Mouse (Mus musculus) embryonic facial prominence, embryonic 15.5 days (tissue): ENCODE measurements at regions not wholly inside any gene's neighbourhood (a gene's known extent, or its start where the extent isn't known, plus 50 kb on each side); places are given as distances from the start of the nearest gene placed in this dataset.

ENCODE experiments used
- ATAC-seq: fragments of 200-750 bp; cut with Nextera tagmentation; 2 replicates; pipeline ENCODE4 v1.8.0; 2017; ENCODE audit warnings: low read depth, moderate TSS enrichment; ENCODE audit not compliant: insufficient number of reproducible peaks, low FRiP score, low TSS enrichment
- H3K27ac ChIP-seq: fragments of 300-500 bp; sonication (generic); replicated peaks from 2 replicates; pipeline ENCODE4 v1.5.1; 2015; ENCODE audit warnings: mild to moderate bottlenecking, inconsistent platforms
- H3K27me3 ChIP-seq: fragments of 300-500 bp; sonication (generic); 2 replicates; pipeline ENCODE4 v1.6.1; 2015; ENCODE audit warnings: inconsistent platforms
- H3K36me3 ChIP-seq: fragments of 300-500 bp; sonication (generic); 2 replicates; pipeline ENCODE4 v1.6.1; 2015; ENCODE audit warnings: mild to moderate bottlenecking, inconsistent platforms
- H3K4me1 ChIP-seq: fragments of 300-500 bp; sonication (generic); 2 replicates; pipeline ENCODE4 v1.6.1; 2015; ENCODE audit warnings: inconsistent platforms
- H3K4me2 ChIP-seq: fragments of 300-500 bp; sonication (generic); replicated peaks from 2 replicates; pipeline ENCODE4 v1.6.1; 2015; ENCODE audit warnings: mild to moderate bottlenecking, inconsistent platforms
- H3K4me3 ChIP-seq: fragments of 300-500 bp; sonication (generic); replicated peaks from 2 replicates; pipeline ENCODE4 v1.5.1; 2015; ENCODE audit warnings: mild to moderate bottlenecking, inconsistent platforms
- H3K9ac ChIP-seq: fragments of 300-500 bp; sonication (generic); 2 replicates; pipeline ENCODE4 v1.6.1; 2015; ENCODE audit warnings: inconsistent platforms
- H3K9me3 ChIP-seq: fragments of 300-500 bp; sonication (generic); replicated peaks from 2 replicates; pipeline ENCODE4 v1.6.1; 2016; ENCODE audit warnings: inconsistent platforms
- WGBS: fragments of 180-500 bp; shearing (Covaris S2); methylation state at CpG from one replicate; pipeline ENCODE4 v1.1.7; 2015; 5-methylcytosine and 5-hydroxymethylcytosine counted together

DNA sequence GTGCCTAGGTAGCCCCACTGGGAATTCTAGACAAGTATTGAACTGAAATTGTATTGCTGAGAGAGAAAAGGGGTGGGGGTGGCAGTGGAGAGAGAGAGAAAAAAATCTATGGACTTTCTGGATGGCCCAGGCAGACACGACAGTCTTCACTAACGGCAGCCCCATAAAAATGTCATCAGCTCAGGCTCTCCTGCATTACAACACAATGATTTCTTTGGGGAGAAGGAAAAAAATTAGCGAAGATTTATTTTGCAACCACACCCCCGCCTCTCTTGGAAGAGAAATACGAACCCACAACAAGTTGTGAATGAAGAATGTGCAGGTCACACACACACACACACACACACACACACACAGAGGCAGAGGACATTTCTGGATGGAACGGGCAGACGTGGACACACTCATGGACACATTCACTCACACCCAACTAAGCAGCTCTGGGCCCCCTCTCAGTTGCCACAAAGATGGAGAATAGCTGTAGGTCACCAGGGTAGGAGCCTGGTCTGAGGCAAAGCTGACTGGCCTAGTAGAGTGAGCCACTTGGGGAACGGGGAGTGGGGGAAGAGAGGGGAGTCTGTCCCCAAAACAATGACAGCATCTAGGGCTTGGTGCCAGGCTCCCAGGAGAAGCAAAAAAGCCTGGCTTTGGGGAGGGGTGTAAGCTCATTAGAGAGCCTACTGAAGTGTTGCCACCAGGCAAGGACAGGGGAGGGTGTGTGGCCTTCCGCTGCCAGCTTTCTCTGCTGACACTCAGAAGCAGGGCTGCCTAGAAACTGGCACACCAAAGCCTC is 201.0 kb downstream of the Sox9 start:
- Histone ChIP-seq H3K4me1 (peaks cover 37% of the 10 kb centered on the region), H3K27ac (no peak overlapping the region), H3K9me3 (no peaks in the 10 kb centered on the region), H3K4me3 (no peak overlapping the region), H3K36me3 (no peaks in the 10 kb centered on the region), H3K27me3 (0 out of 2 replicates have a peak, but pooled peaks cover 10% of the 10 kb centered on the region), H3K9ac (no peak overlapping the region), H3K4me2 (no peak overlapping the region)
- 64% methylated on average over 9 of the region's 9 CpGs for WGBS
- ATAC-seq, result no peak

GRCm38 (mm10) chr11:112986029-112986573 is 204.1 kb downstream of the Sox9 start:
- Histone ChIP-seq H3K9ac (no peak overlapping the region), H3K27ac (no peak overlapping the region)
- 63% methylated on average over 9 of the region's 9 CpGs for WGBS

GRCm38 (mm10) chr11:112987782-112988181 is 205.8 kb downstream of the Sox9 start:
- peaks cover 56% of the 10 kb centered on the region for H3K4me1 ChIP-seq
- H3K9ac ChIP-seq, result no peak overlapping the region
- H3K27me3 ChIP-seq, result 0 out of 2 replicates have a peak, but pooled peaks cover 10% of the 10 kb centered on the region
- H3K9me3 ChIP-seq, result no peaks in the 10 kb centered on the region
- ATAC-seq, result no peak
- peak overlapping the region; percentile 23; the same call in 1 of the 2 replicates for H3K27ac ChIP-seq
- no peaks in the 10 kb centered on the region for H3K36me3 ChIP-seq
- no peak overlapping the region for H3K4me2 ChIP-seq
- WGBS, result 42% methylated on average over 7 of the region's 7 CpGs
- H3K4me3 ChIP-seq, result no peak overlapping the region

More at GRCm38 (mm10) chr11:112986029-112986573, 204.1 kb downstream of the Sox9 start:
- H3K36me3 ChIP-seq, result no peaks in the 10 kb centered on the region
- H3K4me3 ChIP-seq, result no peak overlapping the region
- 0 out of 2 replicates have a peak, but pooled peaks cover 10% of the 10 kb centered on the region for H3K27me3 ChIP-seq
- no peak overlapping the region for H3K4me2 ChIP-seq
- no peak for ATAC-seq
- peaks cover 53% of the 10 kb centered on the region for H3K4me1 ChIP-seq
- H3K9me3 ChIP-seq, result no peaks in the 10 kb centered on the region

- no peak overlapping the region for H3K4me2 ChIP-seq
- H3K4me1 ChIP-seq, result peaks cover 56% of the 10 kb centered on the region
- H3K4me3 ChIP-seq, result no peak overlapping the region
- WGBS, result 48% methylated on average over 1 of the region's 1 CpGs
- no peaks in the 10 kb centered on the region for H3K9me3 ChIP-seq
- H3K27me3 ChIP-seq, result 0 out of 2 replicates have a peak, but pooled peaks cover 10% of the 10 kb centered on the region
- H3K27ac ChIP-seq, result 0 out of 2 replicates have a peak overlapping the region, but pooled peaks have one; percentile 7
- H3K9ac ChIP-seq, result no peak overlapping the region
- ATAC-seq, result no peak
- H3K36me3 ChIP-seq, result no peaks in the 10 kb centered on the region
Observed at GRCm38 (mm10) chr11:112988900-112989299, 206.9 kb downstream of the Sox9 start.

GRCm38 (mm10) chr11:112989981-112990512 is 208.0 kb downstream of the Sox9 start:
- Histone ChIP-seq H3K9ac (no peak overlapping the region), H3K4me2 (no peak overlapping the region), H3K4me3 (no peak overlapping the region), H3K27ac (no peak overlapping the region), H3K4me1 (peaks cover 56% of the 10 kb centered on the region), H3K9me3 (no peaks in the 10 kb centered on the region), H3K36me3 (no peaks in the 10 kb centered on the region), H3K27me3 (0 out of 2 replicates have a peak, but pooled peaks cover 5% of the 10 kb centered on the region)
- ATAC-seq, result no peak
- WGBS, result 36% methylated on average over 13 of the region's 13 CpGs

DNA sequence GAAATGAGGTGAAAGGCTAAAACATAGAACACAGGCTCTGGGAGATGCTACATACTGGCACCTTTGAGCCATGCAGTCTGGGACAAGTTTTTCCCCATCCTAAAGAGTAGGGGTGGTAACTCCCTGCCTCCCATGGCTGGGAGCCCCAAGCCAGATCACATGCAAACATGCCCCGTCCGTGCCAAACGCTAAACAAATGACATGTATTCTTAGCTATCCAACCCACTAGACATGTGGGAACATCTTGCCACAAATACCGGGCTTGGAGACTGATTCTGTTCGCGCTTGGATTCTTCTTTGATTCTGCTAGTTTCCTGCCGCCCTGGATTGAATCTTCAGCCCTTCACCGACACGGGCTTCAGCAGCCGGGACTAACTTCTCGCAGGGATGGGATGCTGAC is 208.7 kb downstream of the Sox9 start:
- H3K27me3 ChIP-seq, result 0 out of 2 replicates have a peak, but pooled peaks cover 5% of the 10 kb centered on the region
- no peak overlapping the region for H3K9ac ChIP-seq
- ATAC-seq, result 0 out of 2 replicates have a peak, but pooled peaks have one; percentile 13
- WGBS, result 33% methylated on average over 11 of the region's 11 CpGs
- H3K27ac ChIP-seq, result peak overlapping the region; percentile 6; the same call in 1 of the 2 replicates
- no peak overlapping the region for H3K4me3 ChIP-seq
- no peak overlapping the region for H3K4me2 ChIP-seq
- no peaks in the 10 kb centered on the region for H3K9me3 ChIP-seq
- peaks cover 56% of the 10 kb centered on the region for H3K4me1 ChIP-seq
- H3K36me3 ChIP-seq, result no peaks in the 10 kb centered on the region

DNA sequence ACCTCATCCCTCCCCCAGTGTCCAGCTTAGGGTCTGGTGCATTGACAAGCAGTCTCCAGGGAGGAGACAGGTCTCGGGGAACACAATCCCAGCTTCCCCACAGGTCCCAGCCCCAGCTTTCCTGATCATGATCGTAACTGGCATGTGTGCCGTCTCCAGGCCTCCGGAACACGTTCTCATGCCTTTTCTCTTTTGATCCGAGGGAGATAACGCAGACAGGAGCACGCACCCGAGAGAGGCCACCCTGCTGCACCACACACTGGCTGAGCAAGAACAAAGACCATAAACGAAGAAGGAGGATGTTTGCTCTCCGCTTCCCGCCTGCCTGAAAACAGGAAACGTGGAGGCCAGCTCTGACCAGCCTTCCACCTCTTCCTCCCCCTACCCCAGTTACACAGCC is 209.8 kb downstream of the Sox9 start:
- WGBS, result 48% methylated on average over 13 of the region's 13 CpGs
- H3K4me1 ChIP-seq, result peaks cover 45% of the 10 kb centered on the region
- H3K9ac ChIP-seq, result no peak overlapping the region
- H3K36me3 ChIP-seq, result no peaks in the 10 kb centered on the region
- no peak overlapping the region for H3K27ac ChIP-seq
- no peaks in the 10 kb centered on the region for H3K9me3 ChIP-seq
- no peak for ATAC-seq
- no peak overlapping the region for H3K4me2 ChIP-seq
- H3K4me3 ChIP-seq, result no peak overlapping the region
- no peaks in the 10 kb centered on the region for H3K27me3 ChIP-seq

- no peak overlapping the region for H3K4me3 ChIP-seq
- 47% methylated on average over 5 of the region's 5 CpGs for whole genome bisulfite sequencing
- H3K9ac ChIP-seq, result no peak overlapping the region
- no peaks in the 10 kb centered on the region for H3K27me3 ChIP-seq
- H3K4me2 ChIP-seq, result no peak overlapping the region
- ATAC-seq, result no peak
- peaks cover 4% of the 10 kb centered on the region; the same call in 1 of the 2 replicates for H3K4me1 ChIP-seq
- H3K9me3 ChIP-seq, result no peaks in the 10 kb centered on the region
- H3K36me3 ChIP-seq, result no peaks in the 10 kb centered on the region
- no peak overlapping the region for H3K27ac ChIP-seq
Observed at GRCm38 (mm10) chr11:112998777-112999583, 217.0 kb downstream of the Sox9 start.

DNA sequence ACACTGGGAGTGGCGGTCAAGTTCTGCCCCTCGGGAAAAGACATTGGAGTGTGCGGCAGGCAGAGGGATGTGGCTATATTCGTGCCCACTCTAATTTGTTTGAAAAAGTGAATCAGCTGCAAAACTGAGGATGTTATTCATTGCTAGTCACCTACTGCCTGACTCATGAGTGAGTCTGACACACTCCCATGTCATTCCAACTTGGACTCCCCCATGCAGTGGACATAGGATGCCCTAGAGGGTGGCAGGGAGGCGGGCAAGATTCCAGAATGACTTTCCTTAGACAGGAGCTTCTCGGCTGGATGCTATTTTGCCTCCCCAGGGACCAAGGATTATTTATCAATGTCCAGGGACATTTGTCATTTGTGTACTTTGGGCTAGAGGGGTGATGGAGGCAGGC is 219.0 kb downstream of the Sox9 start:
- no peak overlapping the region for H3K4me3 ChIP-seq
- 84% methylated on average over 6 of the region's 6 CpGs for WGBS

GRCm38 (mm10) chr11:113005895-113006294 is 223.9 kb downstream of the Sox9 start:
- Histone ChIP-seq H3K27ac (no peak overlapping the region), H3K9ac (no peak overlapping the region), H3K4me3 (no peak overlapping the region), H3K4me1 (no peaks in the 10 kb centered on the region), H3K36me3 (no peaks in the 10 kb centered on the region), H3K4me2 (no peak overlapping the region), H3K9me3 (no peaks in the 10 kb centered on the region), H3K27me3 (no peaks in the 10 kb centered on the region; the same call in 1 of the 2 replicates)
- WGBS, result 71% methylated on average over 9 of the region's 9 CpGs
- no peak for ATAC-seq

More for the DNA sequence above, 219.0 kb downstream of the Sox9 start:
- no peak for ATAC-seq
- H3K4me2 ChIP-seq, result no peak overlapping the region
- H3K36me3 ChIP-seq, result no peaks in the 10 kb centered on the region
- H3K9me3 ChIP-seq, result no peaks in the 10 kb centered on the region
- peaks cover 4% of the 10 kb centered on the region; the same call in 1 of the 2 replicates for H3K4me1 ChIP-seq
- H3K9ac ChIP-seq, result no peak overlapping the region
- no peaks in the 10 kb centered on the region; the same call in 1 of the 2 replicates for H3K27me3 ChIP-seq
- no peak overlapping the region for H3K27ac ChIP-seq
